Mouse (Mus musculus): Measurements from ENCODE around the gene Tanc1. TPM values are rescaled to one million over a fixed set of nuclear protein-coding genes. Genes with fewer than 3 reads are reported as not detected.

Tanc1 gene
- polyA plus RNA-seq, 1 experiment from 2014 or later = 5.5 TPM

GRCm38 (mm10) chr2:59618996-59619395 is 7.2 kb downstream of the Tanc1 start:
- Histone ChIP-seq H3K4me3 (replicated peaks) (no peak overlapping the region), H3K27ac (no peak overlapping the region), H3K4me1 (replicated peaks) (peaks cover 5% of the 10 kb centered on the region; the same call in 1 of the 2 replicates), H3K36me3 (no peaks in the 10 kb centered on the region), H3K27me3 (peaks cover 24% of the 10 kb centered on the region), H3K4me2 (replicated peaks) (no peak overlapping the region), H3K9ac (replicated peaks) (no peak overlapping the region), H3K9me3 (no peaks in the 10 kb centered on the region)
- WGBS = 89% methylated on average over 7 of the region's 7 CpGs
- no peak for ATAC-seq

- ATAC-seq = no peak
- H3K9me3 ChIP-seq = no peaks in the 10 kb centered on the region
- no peak overlapping the region for H3K9ac ChIP-seq (replicated peaks)
- H3K4me1 ChIP-seq (replicated peaks) = no peaks in the 10 kb centered on the region
- H3K36me3 ChIP-seq = no peaks in the 10 kb centered on the region
- 79% methylated on average over 5 of the region's 5 CpGs for WGBS
- H3K27me3 ChIP-seq = peaks cover 9% of the 10 kb centered on the region; the same call in 1 of the 2 replicates
- no peak overlapping the region for H3K27ac ChIP-seq
- no peak overlapping the region for H3K4me3 ChIP-seq (replicated peaks)
- no peak overlapping the region for H3K4me2 ChIP-seq (replicated peaks)
These were observed 8.8 kb downstream of the Tanc1 start for GRCm38 (mm10) chr2:59620601-59621000.

- Histone ChIP-seq H3K27ac (no peak overlapping the region), H3K9ac (replicated peaks) (no peak overlapping the region), H3K36me3 (no peaks in the 10 kb centered on the region), H3K27me3 (no peaks in the 10 kb centered on the region), H3K4me3 (replicated peaks) (no peak overlapping the region), H3K4me1 (replicated peaks) (no peaks in the 10 kb centered on the region), H3K4me2 (replicated peaks) (no peak overlapping the region), H3K9me3 (no peaks in the 10 kb centered on the region)
- ATAC-seq = no peak
- WGBS = 72% methylated on average over 6 of the region's 6 CpGs
These were observed 10.8 kb downstream of the Tanc1 start for GRCm38 (mm10) chr2:59622514-59623139.

- Histone ChIP-seq H3K4me2 (replicated peaks) (no peak overlapping the region), H3K4me1 (replicated peaks) (no peaks in the 10 kb centered on the region), H3K27me3 (no peaks in the 10 kb centered on the region), H3K27ac (no peak overlapping the region), H3K4me3 (replicated peaks) (no peak overlapping the region), H3K36me3 (no peaks in the 10 kb centered on the region), H3K9me3 (no peaks in the 10 kb centered on the region), H3K9ac (replicated peaks) (no peak overlapping the region)
- 74% methylated on average over 5 of the region's 5 CpGs for WGBS
- no peak for ATAC-seq
These were observed 12.0 kb downstream of the Tanc1 start for GRCm38 (mm10) chr2:59623858-59624257.

- H3K36me3 ChIP-seq = no peaks in the 10 kb centered on the region
- no peaks in the 10 kb centered on the region for H3K4me1 ChIP-seq (replicated peaks)
- no peak overlapping the region for H3K9ac ChIP-seq (replicated peaks)
- ATAC-seq = no peak
- H3K4me2 ChIP-seq (replicated peaks) = no peak overlapping the region
- no peaks in the 10 kb centered on the region for H3K27me3 ChIP-seq
- WGBS = 90% methylated on average over 2 of the region's 2 CpGs
- no peak overlapping the region for H3K4me3 ChIP-seq (replicated peaks)
- no peak overlapping the region for H3K27ac ChIP-seq
- no peaks in the 10 kb centered on the region for H3K9me3 ChIP-seq
These were observed 13.6 kb downstream of the Tanc1 start for GRCm38 (mm10) chr2:59625416-59625815.

- no peak overlapping the region for H3K4me2 ChIP-seq (replicated peaks)
- WGBS = 67% methylated on average over 8 of the region's 8 CpGs
- H3K27ac ChIP-seq = no peak overlapping the region
- ATAC-seq = no peak
- H3K4me3 ChIP-seq (replicated peaks) = no peak overlapping the region
- H3K9ac ChIP-seq (replicated peaks) = no peak overlapping the region
- H3K9me3 ChIP-seq = no peaks in the 10 kb centered on the region
- no peaks in the 10 kb centered on the region for H3K36me3 ChIP-seq
- no peaks in the 10 kb centered on the region for H3K4me1 ChIP-seq (replicated peaks)
- no peaks in the 10 kb centered on the region for H3K27me3 ChIP-seq
These were observed 14.1 kb downstream of the Tanc1 start for GRCm38 (mm10) chr2:59625927-59626326.

GRCm38 (mm10) chr2:59626422-59626821 is 14.6 kb downstream of the Tanc1 start:
- Histone ChIP-seq H3K4me3 (replicated peaks) (no peak overlapping the region), H3K9me3 (no peaks in the 10 kb centered on the region), H3K36me3 (no peaks in the 10 kb centered on the region), H3K4me1 (replicated peaks) (no peaks in the 10 kb centered on the region), H3K27me3 (no peaks in the 10 kb centered on the region), H3K4me2 (replicated peaks) (no peak overlapping the region), H3K27ac (no peak overlapping the region), H3K9ac (replicated peaks) (no peak overlapping the region)
- WGBS = 77% methylated on average over 3 of the region's 3 CpGs
- no peak for ATAC-seq

- Histone ChIP-seq H3K9ac (replicated peaks) (no peak overlapping the region), H3K36me3 (no peaks in the 10 kb centered on the region), H3K27ac (no peak overlapping the region), H3K4me1 (replicated peaks) (no peaks in the 10 kb centered on the region), H3K27me3 (no peaks in the 10 kb centered on the region), H3K4me2 (replicated peaks) (no peak overlapping the region), H3K9me3 (no peaks in the 10 kb centered on the region), H3K4me3 (replicated peaks) (no peak overlapping the region)
- no peak for ATAC-seq
- 9% methylated on average over 1 of the region's 1 CpGs for WGBS
These were observed 15.7 kb downstream of the Tanc1 start for GRCm38 (mm10) chr2:59627502-59627901.

GRCm38 (mm10) chr2:59628057-59628901 is 16.4 kb downstream of the Tanc1 start:
- H3K36me3 ChIP-seq = no peaks in the 10 kb centered on the region
- H3K4me2 ChIP-seq (replicated peaks) = no peak overlapping the region
- H3K9me3 ChIP-seq = no peaks in the 10 kb centered on the region
- H3K27me3 ChIP-seq = no peaks in the 10 kb centered on the region
- H3K9ac ChIP-seq (replicated peaks) = no peak overlapping the region
- WGBS = 85% methylated on average over 17 of the region's 17 CpGs
- no peak overlapping the region for H3K4me3 ChIP-seq (replicated peaks)
- no peak overlapping the region for H3K27ac ChIP-seq
- no peak for ATAC-seq
- no peaks in the 10 kb centered on the region for H3K4me1 ChIP-seq (replicated peaks)

- H3K9me3 ChIP-seq = no peaks in the 10 kb centered on the region; the same call in 1 of the 2 replicates
- H3K9ac ChIP-seq (replicated peaks) = no peak overlapping the region
- no peak overlapping the region for H3K4me3 ChIP-seq (replicated peaks)
- H3K4me2 ChIP-seq (replicated peaks) = no peak overlapping the region
- ATAC-seq = no peak
- H3K27me3 ChIP-seq = no peaks in the 10 kb centered on the region
- H3K36me3 ChIP-seq = no peaks in the 10 kb centered on the region
- no peaks in the 10 kb centered on the region for H3K4me1 ChIP-seq (replicated peaks)
- no peak overlapping the region for H3K27ac ChIP-seq
- WGBS = 90% methylated on average over 4 of the region's 4 CpGs
These were observed 18.0 kb downstream of the Tanc1 start for GRCm38 (mm10) chr2:59629829-59630228.

GRCm38 (mm10) chr2:59631406-59631805 is 19.6 kb downstream of the Tanc1 start:
- WGBS = 88% methylated on average over 5 of the region's 5 CpGs
- Histone ChIP-seq H3K4me2 (replicated peaks) (no peak overlapping the region), H3K27ac (no peak overlapping the region), H3K27me3 (no peaks in the 10 kb centered on the region), H3K4me3 (replicated peaks) (no peak overlapping the region), H3K36me3 (no peaks in the 10 kb centered on the region), H3K9ac (replicated peaks) (no peak overlapping the region), H3K4me1 (replicated peaks) (no peaks in the 10 kb centered on the region), H3K9me3 (peaks cover 4% of the 10 kb centered on the region; the same call in 1 of the 2 replicates)
- ATAC-seq = no peak

- no peak for ATAC-seq
These were observed 22.1 kb downstream of the Tanc1 start for GRCm38 (mm10) chr2:59633761-59634430.

More at GRCm38 (mm10) chr2:59633761-59634430, 22.1 kb downstream of the Tanc1 start:
- H3K9ac ChIP-seq (replicated peaks) = no peak overlapping the region
- no peaks in the 10 kb centered on the region for H3K27me3 ChIP-seq
- no peak overlapping the region for H3K27ac ChIP-seq
- no peak overlapping the region for H3K4me2 ChIP-seq (replicated peaks)
- no peaks in the 10 kb centered on the region for H3K36me3 ChIP-seq
- 39% methylated on average over 5 of the region's 5 CpGs for WGBS
- no peak overlapping the region for H3K4me3 ChIP-seq (replicated peaks)
- peaks cover 4% of the 10 kb centered on the region; the same call in 1 of the 2 replicates for H3K9me3 ChIP-seq
- no peaks in the 10 kb centered on the region for H3K4me1 ChIP-seq (replicated peaks)
